Mouse (Mus musculus) kidney, postnatal 0 days (tissue): ENCODE measurements at regions not wholly inside any gene's neighbourhood (a gene's known extent, or its start where the extent isn't known, plus 50 kb on each side); places are given as distances from the start of the nearest gene placed in this dataset.
A peak's percentile ranks its signal among the peaks of the same experiment; 100 is the strongest.

Source experiments
- ATAC-seq: fragments of 200-750 bp; cut with Nextera tagmentation; replicated peaks from 2 replicates; pipeline ENCODE4 v1.8.0; 2017; ENCODE audit warnings: low read depth, moderate number of reproducible peaks, moderate TSS enrichment, moderate library complexity; ENCODE audit not compliant: low FRiP score
- DNase-seq: peaks from one replicate; pipeline ENCODE4 v3.0.0-alpha.2; 2016; ENCODE audit warnings: low spot score
- H3K27ac ChIP-seq: fragments of 300-500 bp; sonication (generic); 2 replicates; pipeline ENCODE4 v1.5.1; 2014; ENCODE audit warnings: mild to moderate bottlenecking
- H3K27me3 ChIP-seq: fragments of 300-500 bp; sonication (generic); 2 replicates; pipeline ENCODE4 v1.6.1; 2014; ENCODE audit warnings: low read length, mixed read lengths; ENCODE audit not compliant: insufficient read depth
- H3K36me3 ChIP-seq: fragments of 300-500 bp; sonication (generic); 2 replicates; pipeline ENCODE4 v1.6.1; 2014; ENCODE audit warnings: low read length, mixed read lengths; ENCODE audit not compliant: insufficient read depth
- H3K4me1 ChIP-seq: fragments of 300-500 bp; sonication (generic); replicated peaks from 2 replicates; pipeline ENCODE4 v1.6.1; 2014; ENCODE audit warnings: antibody characterized with exemption, low read length, mixed read lengths; ENCODE audit not compliant: insufficient read depth
- H3K4me2 ChIP-seq: fragments of 300-500 bp; sonication (generic); 2 replicates; pipeline ENCODE4 v1.6.1; 2014; ENCODE audit warnings: mild to moderate bottlenecking, low read length, moderate library complexity, mixed read lengths
- H3K4me3 ChIP-seq: fragments of 300-500 bp; sonication (generic); replicated peaks from 2 replicates; pipeline ENCODE4 v1.5.1; 2014; ENCODE audit warnings: low read depth, low read length
- H3K9ac ChIP-seq: fragments of 300-500 bp; sonication (generic); 2 replicates; pipeline ENCODE4 v1.6.1; 2014; ENCODE audit warnings: low read depth, low read length
- H3K9me3 ChIP-seq: fragments of 300-500 bp; sonication (generic); replicated peaks from 2 replicates; pipeline ENCODE4 v1.6.1; 2016; ENCODE audit warnings: low read length, inconsistent platforms, mixed read lengths
- CTCF ChIP-seq: IDR thresholded peaks from 2 replicates; pipeline ENCODE4 v1.5.1; 2016; ENCODE audit warnings: antibody characterized with exemption, low read depth, mild to moderate bottlenecking, moderate library complexity
- WGBS: fragments of 180-500 bp; shearing (Covaris S2); extraction: QIAGEN DNeasy Blood & Tissue Kit; methylation state at CpG from one replicate; pipeline ENCODE4 v1.1.7; 2014; 5-methylcytosine and 5-hydroxymethylcytosine counted together

DNA sequence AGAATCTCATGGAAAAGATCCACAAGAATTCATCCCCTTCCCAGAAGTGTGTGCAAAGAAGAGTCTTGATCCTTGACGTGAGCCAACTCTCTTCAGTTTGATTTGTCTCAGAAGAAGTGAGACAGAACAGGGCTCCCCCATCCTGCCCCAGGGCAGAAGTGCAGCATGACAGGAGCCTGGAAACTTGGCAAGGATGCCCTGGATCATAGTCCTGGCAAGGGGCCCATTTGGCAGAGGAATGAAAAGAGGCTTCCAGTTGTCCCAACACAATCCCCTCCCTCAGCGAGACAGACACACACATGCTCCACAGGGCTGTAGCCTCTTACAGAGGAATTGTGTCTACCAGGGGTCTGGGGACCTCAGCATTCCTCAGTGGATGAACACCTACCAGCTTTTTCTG is 102.7 kb downstream of the Ptpn20 start:
- no peaks in the 10 kb centered on the region for H3K27me3 ChIP-seq
- H3K36me3 ChIP-seq: no peaks in the 10 kb centered on the region
- H3K4me2 ChIP-seq: no peak overlapping the region
- peaks cover 5% of the 10 kb centered on the region; the same call in 1 of the 2 replicates for H3K4me1 ChIP-seq
- DNase-seq: no peak
- no peak for ATAC-seq
- WGBS: 56% methylated on average over 2 of the region's 2 CpGs
- no peak overlapping the region for H3K4me3 ChIP-seq
- no peak for TF ChIP-seq CTCF
- H3K9ac ChIP-seq: no peak overlapping the region
- no peak overlapping the region for H3K27ac ChIP-seq
- H3K9me3 ChIP-seq: no peaks in the 10 kb centered on the region

GRCm38 (mm10) chr14:33694224-33694623 is 105.2 kb downstream of the Ptpn20 start:
- no peak overlapping the region for H3K27ac ChIP-seq
- ATAC-seq (no peak), DNase-seq (no peak)
- no peak overlapping the region for H3K4me2 ChIP-seq
- H3K27me3 ChIP-seq: no peaks in the 10 kb centered on the region
- no peaks in the 10 kb centered on the region for H3K9me3 ChIP-seq
- no peak overlapping the region for H3K4me3 ChIP-seq
- TF ChIP-seq CTCF: no peak
- H3K4me1 ChIP-seq: no peaks in the 10 kb centered on the region
- H3K36me3 ChIP-seq: no peaks in the 10 kb centered on the region
- 88% methylated on average over 2 of the region's 2 CpGs for WGBS
- H3K9ac ChIP-seq: no peak overlapping the region

DNA sequence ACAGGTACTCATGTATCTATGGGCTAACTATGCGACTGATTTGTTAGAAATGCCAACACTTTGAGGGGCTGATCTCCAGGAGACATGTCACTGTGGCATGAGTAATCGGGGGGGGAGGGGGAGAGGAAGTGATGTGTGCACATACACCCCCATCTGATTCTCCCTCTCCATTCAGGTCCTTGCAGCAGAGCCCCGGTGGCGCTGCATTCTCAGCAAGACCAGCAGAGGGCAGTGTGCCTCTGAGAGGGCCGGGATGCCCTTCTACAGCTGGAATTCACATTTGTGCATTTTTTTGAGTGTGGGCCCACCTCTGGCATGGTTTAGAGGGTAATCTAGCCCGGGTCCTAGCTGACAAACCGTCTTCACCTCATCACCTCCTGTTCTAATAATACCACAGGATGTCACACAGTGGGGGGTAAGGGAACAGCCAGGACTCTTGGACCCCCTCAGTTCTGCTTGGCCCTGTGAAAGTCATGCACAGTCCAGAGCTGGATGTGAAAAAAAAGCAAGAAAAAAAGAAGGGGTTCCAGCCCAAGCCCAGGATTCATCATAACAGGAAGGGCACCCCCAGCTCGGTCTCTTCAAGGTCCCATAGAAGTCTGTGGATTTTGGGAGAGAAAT is 106.5 kb downstream of the Ptpn20 start:
- H3K4me3 ChIP-seq: no peak overlapping the region
- no peaks in the 10 kb centered on the region for H3K27me3 ChIP-seq
- no peak overlapping the region for H3K9ac ChIP-seq
- ATAC-seq (peak; percentile 50; the same call in 1 of the 2 replicates), DNase-seq (peak; percentile 81)
- peak; percentile 97 for TF ChIP-seq CTCF
- WGBS: 15% methylated on average over 8 of the region's 8 CpGs
- no peak overlapping the region for H3K27ac ChIP-seq
- H3K9me3 ChIP-seq: no peaks in the 10 kb centered on the region
- H3K4me1 ChIP-seq: no peaks in the 10 kb centered on the region
- H3K36me3 ChIP-seq: no peaks in the 10 kb centered on the region
- no peak overlapping the region for H3K4me2 ChIP-seq

GRCm38 (mm10) chr14:33696817-33697216 is 107.8 kb downstream of the Ptpn20 start:
- no peak for TF ChIP-seq CTCF
- Histone ChIP-seq H3K9ac (no peak overlapping the region), H3K36me3 (no peaks in the 10 kb centered on the region), H3K4me2 (no peak overlapping the region), H3K4me1 (no peaks in the 10 kb centered on the region), H3K4me3 (no peak overlapping the region), H3K27ac (no peak overlapping the region), H3K27me3 (no peaks in the 10 kb centered on the region), H3K9me3 (no peaks in the 10 kb centered on the region)
- ATAC-seq: no peak
- 60% methylated on average over 3 of the region's 3 CpGs for WGBS
- DNase-seq: peak; percentile 54

GRCm38 (mm10) chr14:33699777-33700438 is 110.9 kb downstream of the Ptpn20 start:
- Histone ChIP-seq H3K9me3 (no peaks in the 10 kb centered on the region), H3K4me1 (no peaks in the 10 kb centered on the region), H3K4me3 (no peak overlapping the region), H3K9ac (no peak overlapping the region), H3K36me3 (no peaks in the 10 kb centered on the region), H3K27ac (0 out of 2 replicates have a peak overlapping the region, but pooled peaks have one; percentile 25), H3K4me2 (no peak overlapping the region), H3K27me3 (no peaks in the 10 kb centered on the region)
- ATAC-seq (no peak), DNase-seq (no peak)
- WGBS: 49% methylated on average over 13 of the region's 13 CpGs
- TF ChIP-seq CTCF: no peak

DNA sequence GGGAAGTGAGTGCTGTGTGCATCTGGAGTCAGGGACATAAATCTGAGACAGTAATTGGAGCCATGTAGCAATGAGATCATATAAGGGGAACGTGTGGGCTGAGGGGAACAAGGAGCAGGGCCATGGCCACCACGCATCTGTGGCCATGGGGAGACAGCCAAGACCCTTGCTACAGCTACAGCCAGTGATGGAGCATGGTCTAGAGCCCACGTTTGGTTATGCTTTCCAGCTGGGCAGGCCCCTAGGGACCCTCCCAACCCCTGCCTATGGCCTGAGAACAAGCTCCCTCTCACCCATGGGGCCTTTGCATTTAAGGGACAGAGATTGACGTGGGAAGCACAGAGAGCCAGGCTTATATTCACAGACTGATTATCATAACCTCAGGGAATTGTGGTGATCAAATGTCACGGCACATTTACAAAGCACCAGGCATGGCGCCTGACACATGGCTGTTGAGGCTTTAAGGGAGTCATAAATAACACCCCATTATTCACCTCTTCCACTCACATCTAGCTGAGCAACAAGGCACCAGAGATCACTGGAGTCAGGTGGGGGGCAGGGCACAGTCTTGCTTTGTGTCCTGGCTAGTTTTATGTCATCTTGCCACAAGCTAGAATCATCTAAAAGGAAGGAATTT is 118.8 kb downstream of the Ptpn20 start:
- no peak for TF ChIP-seq CTCF
- no peaks in the 10 kb centered on the region for H3K36me3 ChIP-seq
- H3K27ac ChIP-seq: no peak overlapping the region
- H3K4me1 ChIP-seq: no peaks in the 10 kb centered on the region
- no peak overlapping the region for H3K4me2 ChIP-seq
- peak; percentile 57 for DNase-seq
- ATAC-seq: 0 out of 2 replicates have a peak, but pooled peaks have one; percentile 25
- H3K4me3 ChIP-seq: no peak overlapping the region
- H3K9ac ChIP-seq: no peak overlapping the region
- 26% methylated on average over 6 of the region's 6 CpGs for WGBS
- no peaks in the 10 kb centered on the region for H3K9me3 ChIP-seq
- H3K27me3 ChIP-seq: no peaks in the 10 kb centered on the region
